Mouse (Mus musculus): ENCODE data around the gene Cdr2. TPM values are rescaled to one million over a fixed set of nuclear protein-coding genes. Genes with fewer than 3 reads are reported as not detected.
"Not testable (repeated sequence)": the region's sequence is repeated elsewhere in the genome, so short reads cannot be mapped to it uniquely, and the experiment has no call there.

Cdr2 gene
- polyA plus RNA-seq, 1 experiment from 2014 or later, result 17.8 TPM

- H3K27ac ChIP-seq (ENCODE audit: poor library complexity, severe bottlenecking), result no peak overlapping the region
- H3K27me3 ChIP-seq (replicated peaks), result no peaks in the 10 kb centered on the region
- 39% methylated on average over 5 of the region's 5 CpGs for WGBS
- ATAC-seq (ENCODE audit: insufficient number of reproducible peaks, low FRiP score), result no peak
- no peak overlapping the region for H3K4me2 ChIP-seq
- 0 out of 2 replicates have a peak, but pooled peaks cover 2% of the 10 kb centered on the region for H3K4me1 ChIP-seq (replicated peaks)
- no peaks in the 10 kb centered on the region for H3K9me3 ChIP-seq (replicated peaks)
- no peak overlapping the region for H3K9ac ChIP-seq
- peaks cover 90% of the 10 kb centered on the region for H3K36me3 ChIP-seq
- no peak overlapping the region for H3K4me3 ChIP-seq
Measured at GRCm38 (mm10) chr7:120934716-120935115, 47.4 kb downstream of the Cdr2 start.

DNA sequence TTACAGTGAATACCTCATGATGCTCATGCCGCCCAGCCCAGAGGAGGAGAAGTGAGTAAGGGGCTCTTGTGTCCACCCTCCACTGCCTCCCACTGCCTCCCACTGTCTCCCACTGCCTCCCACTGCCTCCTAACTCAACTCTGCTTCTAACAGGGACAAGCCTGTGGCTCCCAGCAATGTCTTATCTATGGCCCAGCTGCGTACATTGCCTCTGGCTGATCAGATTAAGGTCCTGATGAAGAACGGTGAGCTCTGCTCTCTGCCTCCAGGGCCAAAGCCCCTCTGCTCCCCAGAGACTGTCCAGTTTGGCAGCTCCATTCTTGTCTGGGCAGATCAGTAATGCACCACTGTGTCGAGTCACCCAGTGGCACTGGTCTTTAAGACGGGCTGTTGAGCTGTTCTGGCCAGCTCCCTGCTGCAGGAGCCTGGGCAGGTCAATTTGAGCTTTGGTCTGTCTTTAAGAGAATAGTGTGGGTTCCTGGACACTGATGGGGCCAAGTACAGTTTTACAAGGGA, 48.4 kb downstream of the Cdr2 start:
- Histone ChIP-seq H3K4me2 (no peak overlapping the region), H3K36me3 (peaks cover 90% of the 10 kb centered on the region), H3K27ac (ENCODE audit: poor library complexity, severe bottlenecking) (no peak overlapping the region), H3K9me3 (replicated peaks) (no peaks in the 10 kb centered on the region), H3K9ac (no peak overlapping the region), H3K27me3 (replicated peaks) (no peaks in the 10 kb centered on the region), H3K4me1 (replicated peaks) (0 out of 2 replicates have a peak, but pooled peaks cover 2% of the 10 kb centered on the region), H3K4me3 (no peak overlapping the region)
- no peak for ATAC-seq (ENCODE audit: insufficient number of reproducible peaks, low FRiP score)
- 70% methylated on average over 5 of the region's 5 CpGs for WGBS

DNA sequence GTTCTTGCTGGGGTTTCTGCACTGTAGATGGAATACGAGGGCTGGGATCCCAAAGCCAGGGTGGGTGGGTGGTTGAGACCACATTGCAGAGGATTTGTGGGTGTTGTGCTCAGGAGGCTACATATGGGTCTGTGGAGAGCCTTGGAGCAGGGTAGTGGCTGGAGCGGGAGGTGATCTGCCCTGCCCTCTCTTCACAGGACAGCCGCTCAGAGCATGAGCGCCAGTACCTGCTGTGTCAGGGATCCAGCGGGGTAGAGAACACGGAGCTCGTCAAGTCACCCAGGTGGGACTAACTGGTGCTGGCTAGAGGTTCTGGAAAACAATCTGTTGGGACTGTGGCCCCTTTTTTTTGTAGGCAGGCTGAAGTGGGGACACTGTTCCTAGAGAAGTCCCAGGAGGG, 49.0 kb downstream of the Cdr2 start:
- ATAC-seq (ENCODE audit: insufficient number of reproducible peaks, low FRiP score), result no peak

GRCm38 (mm10) chr7:120918526-120918962, 63.6 kb downstream of the Cdr2 start:
- 0 out of 2 replicates have a peak overlapping the region, but pooled peaks have one; percentile 84 for H3K27ac ChIP-seq (ENCODE audit: poor library complexity, severe bottlenecking)

More for the DNA sequence above, 49.0 kb downstream of the Cdr2 start:
- 89% methylated on average over 7 of the region's 7 CpGs for WGBS
- H3K27me3 ChIP-seq (replicated peaks), result no peaks in the 10 kb centered on the region
- no peak overlapping the region for H3K4me3 ChIP-seq
- H3K36me3 ChIP-seq, result peaks cover 90% of the 10 kb centered on the region
- H3K4me2 ChIP-seq, result no peak overlapping the region
- no peak overlapping the region for H3K27ac ChIP-seq (ENCODE audit: poor library complexity, severe bottlenecking)
- H3K4me1 ChIP-seq (replicated peaks), result 0 out of 2 replicates have a peak, but pooled peaks cover 2% of the 10 kb centered on the region
- no peak overlapping the region for H3K9ac ChIP-seq
- no peaks in the 10 kb centered on the region for H3K9me3 ChIP-seq (replicated peaks)

DNA sequence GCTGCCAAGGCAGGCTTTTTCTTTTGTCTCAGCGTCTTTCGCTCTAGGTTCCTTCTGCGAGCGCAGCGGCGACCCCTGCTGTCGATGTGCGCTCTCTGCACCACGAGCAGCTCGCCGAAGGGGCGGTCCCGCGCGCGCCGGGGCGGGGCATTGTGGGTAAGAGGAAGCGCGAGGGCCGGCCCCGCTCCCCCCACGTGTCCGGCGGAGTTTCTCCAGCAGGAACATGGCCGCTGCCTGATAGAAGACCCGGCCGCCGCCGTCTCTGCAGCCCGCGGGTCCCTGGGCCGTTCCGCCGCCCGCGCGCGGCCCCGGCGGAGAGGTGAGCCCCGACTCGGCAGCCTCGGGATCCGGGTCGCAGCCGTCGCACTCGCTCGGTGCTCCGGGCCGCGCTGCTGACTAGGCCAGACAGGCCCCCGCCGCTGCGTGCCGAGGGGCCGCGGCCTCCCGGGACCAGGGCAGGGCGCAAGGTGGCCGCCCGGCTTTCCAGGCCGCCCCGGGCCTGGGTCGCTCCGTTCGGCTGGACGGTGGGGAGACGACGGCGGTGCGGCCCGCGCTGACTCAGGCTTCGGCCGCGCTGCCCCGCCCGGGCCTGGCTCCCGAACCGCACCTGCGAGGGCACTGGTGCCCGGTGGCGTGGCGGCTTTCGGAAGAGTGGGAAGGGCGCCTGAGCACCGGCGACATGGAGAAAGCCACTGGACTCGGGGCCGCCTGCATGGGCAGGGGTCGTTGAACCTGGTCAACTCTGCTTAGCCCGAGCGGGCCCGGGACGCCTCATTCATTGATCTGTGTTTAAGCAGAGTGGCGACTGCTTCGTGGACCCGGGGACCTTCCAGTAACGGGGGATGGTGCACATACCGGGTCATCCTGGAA, 64.3 kb downstream of the Cdr2 start, which contains the start of gene Polr3e:
Gene Polr3e, plus strand, starts transcription at position 153 of the 870 bp plus-strand sequence.
- WGBS, result under 1% methylated on average over 102 of the region's 102 CpGs
- Histone ChIP-seq H3K4me2 (peak within 1 kb of the TSS; percentile 79), H3K27me3 (replicated peaks) (no peaks in the 10 kb centered on the region)

More at GRCm38 (mm10) chr7:120918526-120918962, 63.6 kb downstream of the Cdr2 start:
- Histone ChIP-seq H3K4me1 (replicated peaks) (peaks cover 3% of the 10 kb centered on the region; the same call in 1 of the 2 replicates), H3K4me2 (peak overlapping the region; percentile 79), H3K9me3 (replicated peaks) (no peaks in the 10 kb centered on the region), H3K9ac (peak overlapping the region; percentile 97), H3K27me3 (replicated peaks) (no peaks in the 10 kb centered on the region), H3K36me3 (peaks cover 10% of the 10 kb centered on the region; the same call in 1 of the 2 replicates), H3K4me3 (peak overlapping the region; percentile 95)
- ATAC-seq (ENCODE audit: insufficient number of reproducible peaks, low FRiP score), result peak; percentile 69
- 8% methylated on average over 10 of the region's 10 CpGs for WGBS

GRCm38 (mm10) chr7:120917279-120917591, 64.9 kb downstream of the Cdr2 start:
- 10% methylated on average over 12 of the region's 12 CpGs for WGBS

More for the DNA sequence above, 64.3 kb downstream of the Cdr2 start, which contains the start of gene Polr3e:
- peak; percentile 95 for ATAC-seq (ENCODE audit: insufficient number of reproducible peaks, low FRiP score)
- H3K36me3 ChIP-seq, result 0 out of 2 replicates have a peak, but pooled peaks cover 3% of the 10 kb centered on the region
- H3K9me3 ChIP-seq (replicated peaks), result no peaks in the 10 kb centered on the region
- peaks cover 3% of the 10 kb centered on the region; the same call in 1 of the 2 replicates for H3K4me1 ChIP-seq (replicated peaks)
- H3K27ac ChIP-seq (ENCODE audit: poor library complexity, severe bottlenecking), result peak within 1 kb of the TSS; percentile 84
- peak within 1 kb of the TSS; percentile 97 for H3K9ac ChIP-seq
- H3K4me3 ChIP-seq, result peak within 1 kb of the TSS; percentile 95

GRCm38 (mm10) chr7:120916262-120916875, 65.7 kb downstream of the Cdr2 start:
- Histone ChIP-seq H3K27me3 (replicated peaks) (no peaks in the 10 kb centered on the region), H3K4me3 (0 out of 2 replicates have a peak overlapping the region, but pooled peaks have one; percentile 13), H3K36me3 (no peaks in the 10 kb centered on the region), H3K4me1 (replicated peaks) (peaks cover 3% of the 10 kb centered on the region; the same call in 1 of the 2 replicates), H3K27ac (ENCODE audit: poor library complexity, severe bottlenecking) (no peak overlapping the region), H3K4me2 (no peak overlapping the region), H3K9ac (no peak overlapping the region), H3K9me3 (replicated peaks) (no peaks in the 10 kb centered on the region)
- WGBS, result 41% methylated on average over 11 of the region's 11 CpGs
- no peak for ATAC-seq (ENCODE audit: insufficient number of reproducible peaks, low FRiP score)

More at GRCm38 (mm10) chr7:120917279-120917591, 64.9 kb downstream of the Cdr2 start:
- H3K27me3 ChIP-seq (replicated peaks), result no peaks in the 10 kb centered on the region
- ATAC-seq (ENCODE audit: insufficient number of reproducible peaks, low FRiP score), result no peak
- no peak overlapping the region for H3K27ac ChIP-seq (ENCODE audit: poor library complexity, severe bottlenecking)
- H3K4me3 ChIP-seq, result peak overlapping the region; percentile 95
- H3K9me3 ChIP-seq (replicated peaks), result no peaks in the 10 kb centered on the region
- no peaks in the 10 kb centered on the region for H3K36me3 ChIP-seq
- H3K4me1 ChIP-seq (replicated peaks), result peaks cover 3% of the 10 kb centered on the region; the same call in 1 of the 2 replicates
- H3K4me2 ChIP-seq, result peak overlapping the region; percentile 79
- no peak overlapping the region for H3K9ac ChIP-seq

- Histone ChIP-seq H3K9me3 (replicated peaks) (no peaks in the 10 kb centered on the region), H3K4me2 (no peak overlapping the region), H3K4me3 (no peak overlapping the region), H3K27ac (ENCODE audit: poor library complexity, severe bottlenecking) (no peak overlapping the region), H3K27me3 (replicated peaks) (no peaks in the 10 kb centered on the region), H3K36me3 (no peaks in the 10 kb centered on the region), H3K4me1 (replicated peaks) (no peaks in the 10 kb centered on the region), H3K9ac (no peak overlapping the region)
- ATAC-seq (ENCODE audit: insufficient number of reproducible peaks, low FRiP score), result no peak
- 26% methylated on average over 1 of the region's 1 CpGs for WGBS
Measured at GRCm38 (mm10) chr7:120913332-120913731, 68.8 kb downstream of the Cdr2 start.

DNA sequence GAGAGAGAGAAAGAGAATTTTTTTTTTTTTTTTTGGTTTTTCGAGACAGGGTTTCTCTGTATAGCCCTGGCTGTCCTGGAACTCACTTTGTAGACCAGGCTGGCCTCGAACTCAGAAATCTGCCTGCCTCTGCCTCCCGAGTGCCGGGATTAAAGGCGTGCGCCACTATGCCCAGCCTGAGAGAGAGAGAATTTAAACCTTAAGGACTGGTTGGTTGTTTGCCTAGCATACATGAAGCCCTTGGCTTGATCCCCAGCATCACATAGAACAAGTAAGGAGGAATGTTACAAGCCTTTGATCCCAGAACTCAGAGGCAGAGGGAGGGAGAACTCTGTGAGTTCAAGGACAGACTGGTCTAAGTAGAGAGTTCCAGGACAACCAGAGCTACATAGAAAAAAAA, 70.8 kb downstream of the Cdr2 start:
- H3K4me3 ChIP-seq; H3K27ac ChIP-seq (ENCODE audit: poor library complexity, severe bottlenecking); H3K4me2 ChIP-seq; H3K4me1 ChIP-seq (replicated peaks); H3K9ac ChIP-seq; H3K27me3 ChIP-seq (replicated peaks); ATAC-seq (ENCODE audit: insufficient number of reproducible peaks, low FRiP score); H3K36me3 ChIP-seq; H3K9me3 ChIP-seq (replicated peaks): not testable (repeated sequence)
- WGBS, result 87% methylated on average over 6 of the region's 6 CpGs

DNA sequence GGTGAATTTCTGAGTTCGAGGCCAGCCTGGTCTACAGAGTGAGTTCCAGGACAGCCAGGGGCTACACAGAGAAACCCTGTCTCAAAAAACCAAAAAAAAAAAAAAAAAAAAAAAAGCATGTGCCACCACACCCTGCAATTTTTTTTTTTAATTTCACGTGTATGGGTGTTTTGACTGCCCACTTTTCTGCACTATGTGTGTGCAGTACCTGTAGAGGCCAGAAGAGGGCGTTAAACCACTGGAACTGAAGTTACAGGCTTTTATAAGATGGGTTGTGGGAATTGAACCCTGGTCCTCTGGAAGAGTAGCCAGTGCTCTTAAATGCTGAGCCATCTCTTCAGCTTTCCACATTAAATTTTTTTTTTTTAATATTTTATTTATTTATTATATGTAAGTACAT, 71.9 kb downstream of the Cdr2 start:
- not testable (repeated sequence) for H3K27ac ChIP-seq (ENCODE audit: poor library complexity, severe bottlenecking); ATAC-seq (ENCODE audit: insufficient number of reproducible peaks, low FRiP score); H3K9me3 ChIP-seq (replicated peaks); H3K27me3 ChIP-seq (replicated peaks); H3K36me3 ChIP-seq; H3K4me1 ChIP-seq (replicated peaks); H3K4me2 ChIP-seq; H3K4me3 ChIP-seq; H3K9ac ChIP-seq
- WGBS, result 69% methylated on average over 3 of the region's 3 CpGs
